Mouse (Mus musculus) small intestine, adult 2 months (tissue): ENCODE results near the gene Rabep2. TPM values are rescaled to one million over a fixed set of nuclear protein-coding genes. Genes with fewer than 3 reads are reported as not detected.

ENCODE experiments used
- H3K27ac ChIP-seq: fragments of 200-500 bp; 2 replicates; pipeline ENCODE4 v1.5.1; 2012; ENCODE audit warnings: low read depth, low read length, control low read depth, inconsistent platforms; ENCODE audit not compliant: insufficient read depth
- H3K27me3 ChIP-seq: fragments of 200-500 bp; 2 replicates; pipeline ENCODE4 v1.6.1; 2012; ENCODE audit warnings: mild to moderate bottlenecking, moderate library complexity, low read length, inconsistent platforms; ENCODE audit not compliant: control insufficient read depth, insufficient read depth
- H3K36me3 ChIP-seq: fragments of 200-500 bp; 2 replicates; pipeline ENCODE4 v1.6.1; 2012; ENCODE audit warnings: mild to moderate bottlenecking, low read length, control low read depth, inconsistent platforms; ENCODE audit not compliant: control insufficient read depth, insufficient read depth
- H3K4me1 ChIP-seq: fragments of 200-500 bp; 2 replicates; pipeline ENCODE4 v1.6.1; 2012; ENCODE audit warnings: low read length, inconsistent platforms, mixed read lengths; ENCODE audit not compliant: control insufficient read depth, insufficient read depth, insufficient read length
- H3K4me3 ChIP-seq: fragments of 200-500 bp; 2 replicates; pipeline ENCODE4 v1.5.1; 2012; ENCODE audit warnings: low read depth, mild to moderate bottlenecking, control low read depth, inconsistent platforms, low read length, moderate library complexity
- CTCF ChIP-seq: fragments of 200-500 bp; IDR thresholded peaks from 2 replicates; pipeline ENCODE4 v1.5.1; 2012; ENCODE audit warnings: low read depth, mild to moderate bottlenecking, control low read depth, inconsistent platforms, low read length, moderate library complexity, mixed read lengths; ENCODE audit not compliant: insufficient replicate concordance, insufficient read length; ENCODE audit errors: extremely low read depth
- POLR2A ChIP-seq: fragments of 200-500 bp; IDR thresholded peaks from 2 replicates; pipeline ENCODE4 v1.6.1; 2012; ENCODE audit warnings: low read depth, mild to moderate bottlenecking, control low read depth, inconsistent platforms, low read length, moderate library complexity
- WGBS: fragments of 180-500 bp; shearing (Covaris S2); methylation state at CpG from one replicate; pipeline ENCODE4 v1.1.7; 2018; 5-methylcytosine and 5-hydroxymethylcytosine counted together
- polyA plus RNA-seq: library from polyadenylated mRNA; depleted of rRNA; stranded (reverse); fragments of >200 nt; gene quantifications from 2 replicates; pipeline ENCODE4 v1.2.3, GENCODE M21; 2012; rRNA removed

Gene Rabep2
- polyA plus RNA-seq, 1 experiment, result 20.3 TPM

DNA sequence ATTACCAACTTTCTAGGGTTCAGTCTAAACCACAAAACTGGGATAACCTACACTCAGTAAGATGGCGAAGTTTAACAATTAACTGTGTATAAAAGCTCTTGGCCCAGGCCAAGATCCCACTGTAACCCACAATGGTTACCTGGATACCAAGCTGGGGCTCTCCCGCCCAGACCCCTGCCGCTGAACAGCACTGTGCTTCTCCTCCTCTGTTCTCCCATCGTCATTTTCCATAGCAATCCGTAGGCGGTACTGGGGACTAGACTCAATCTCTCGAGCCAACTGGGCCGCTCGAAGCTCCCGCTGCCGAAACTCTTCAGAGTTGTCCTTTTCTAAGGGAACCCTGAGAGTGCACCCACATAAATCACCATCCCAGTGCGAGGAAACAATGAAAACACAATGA lies 69.4 kb downstream of the Rabep2 start:
- Histone ChIP-seq H3K4me1 (no peaks in the 10 kb centered on the region), H3K36me3 (peaks cover 78% of the 10 kb centered on the region), H3K27me3 (no peaks in the 10 kb centered on the region), H3K4me3 (no peak overlapping the region), H3K27ac (no peak overlapping the region)
- 91% methylated on average over 12 of the region's 12 CpGs for WGBS
- TF ChIP-seq CTCF (no peak), POLR2A (no peak)

Other genes with a start within 250 kb of the Rabep2 start
- gene Xpo6, start 228.3 kb upstream of the Rabep2 start, polyA plus RNA-seq, result 95.0 and 145 TPM in 2 replicates
- gene Sbk1, start 156.1 kb upstream of the Rabep2 start, polyA plus RNA-seq, result 13.6 and 29.6 TPM in 2 replicates
- 10.7 and 23.5 TPM in 2 replicates for gene Lat, start 59.2 kb upstream of the Rabep2 start, polyA plus RNA-seq
- gene Spns1, start 51.3 kb upstream of the Rabep2 start, polyA plus RNA-seq, result 91.7 and 149 TPM in 2 replicates
- gene Nfatc2ip, start 32.0 kb upstream of the Rabep2 start, polyA plus RNA-seq, result 2.0 and 5.2 TPM in 2 replicates
- gene Cd19, start 13.9 kb upstream of the Rabep2 start, polyA plus RNA-seq, result 3.9 and 8.0 TPM in 2 replicates
- 0.08 and 0.23 TPM in 2 replicates for gene Atp2a1, start 34.3 kb downstream of the Rabep2 start, polyA plus RNA-seq
- 30.5 and 54.4 TPM in 2 replicates for gene Sh2b1, start 46.7 kb downstream of the Rabep2 start, polyA plus RNA-seq
- gene Tufm, start 58.6 kb downstream of the Rabep2 start, polyA plus RNA-seq, result 83.1 and 121 TPM in 2 replicates
- gene Atxn2l, start 74.7 kb downstream of the Rabep2 start, polyA plus RNA-seq, result 143 and 301 TPM in 2 replicates
- gene Eif3c, start 137.7 kb downstream of the Rabep2 start, polyA plus RNA-seq, result 37.3 and 79.1 TPM in 2 replicates
- 2.3 TPM in 2 replicates for gene Apobr, start 156.2 kb downstream of the Rabep2 start, polyA plus RNA-seq
- gene Cln3, start 157.1 kb downstream of the Rabep2 start, polyA plus RNA-seq, result 24.9 and 55.7 TPM in 2 replicates
- 0.15 and 0.51 TPM in 2 replicates for gene Il27, start 166.2 kb downstream of the Rabep2 start, polyA plus RNA-seq
- 32.5 and 97.9 TPM in 2 replicates for gene Nupr1, start 202.1 kb downstream of the Rabep2 start, polyA plus RNA-seq
- gene Sgf29, start 220.6 kb downstream of the Rabep2 start, polyA plus RNA-seq, result 16.7 and 23.9 TPM in 2 replicates
- 5.0 and 7.4 TPM in 2 replicates for gene Sult1a1, start 247.7 kb downstream of the Rabep2 start, polyA plus RNA-seq